ENCODE assay signal across 19 mouse cellular contexts in the genomic region with DNA sequence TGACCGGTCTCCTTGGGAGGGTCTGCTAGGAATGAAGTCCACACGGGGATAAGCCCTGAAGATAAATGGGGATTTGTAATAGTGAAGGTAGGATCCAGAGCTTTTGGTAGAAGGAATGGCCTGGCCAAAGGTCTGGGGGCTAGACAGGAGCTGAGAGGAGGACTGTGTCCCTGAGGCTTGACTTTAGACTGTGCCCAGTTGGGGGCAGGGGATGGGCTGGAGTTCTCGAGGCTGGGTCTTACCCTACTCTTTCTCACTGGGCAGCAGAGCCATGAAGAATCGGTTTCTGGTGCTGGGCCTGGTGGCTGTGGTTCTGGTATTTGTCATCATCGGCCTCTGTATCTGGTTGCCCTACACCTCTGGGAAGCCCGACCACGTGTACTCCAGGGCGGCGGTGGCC. TPM values are rescaled to one million over a fixed set of nuclear protein-coding genes. Genes with fewer than 3 reads are reported as not detected.
"Had no signal": no experiment of that assay in that cellular context is flagged by ENCODE, and none has a peak within 500 bp of the region (broad histone marks: within the 10 kb centered on the region; RNA-seq: fewer than 3 reads in every experiment).

No protein-coding gene starts in this region.

- H3K27ac ChIP-seq: layer of hippocampus, adult 2 months; left cerebral cortex, adult 2 months; liver, embryonic 13.5 days; stomach, postnatal 0 days had no signal

- ATAC-seq: intestine, postnatal 0 days had no signal

- H3K4me3 ChIP-seq: layer of hippocampus, adult 2 months; left cerebral cortex, adult 2 months; liver, embryonic 13.5 days had no signal

- H3K9me3 ChIP-seq: liver, embryonic 13.5 days had no signal

- DNase-seq: layer of hippocampus, postnatal 36 days; liver, embryonic 13.5 days; lung, adult 2 months; lung, postnatal 14 days; lung, postnatal 4 days; midbrain, embryonic 14.5 days; right cerebral cortex, postnatal 14 days; right cerebral cortex, postnatal 4 days; thymus, adult 2 months; thymus, postnatal 14 days; thymus, postnatal 4 days had no signal

- H3K9ac ChIP-seq: liver, embryonic 13.5 days had no signal

- H3K27me3 ChIP-seq: liver, embryonic 13.5 days had no signal

- H3K36me3 ChIP-seq: liver, embryonic 13.5 days had no signal

- H3K4me2 ChIP-seq: liver, embryonic 13.5 days; midbrain, embryonic 11.5 days had no signal

RNA-seq across cellular contexts. Expression of gene Ggt1, which starts 12.6 kb away (rescaled TPM):
- total RNA-seq: megakaryocyte progenitor cell, adult 5-6 weeks had no signal

RNA-seq across cellular contexts. Expression of gene Lrrc75b, which starts 13.8 kb away (rescaled TPM):
- total RNA-seq: megakaryocyte progenitor cell, adult 5-6 weeks; megakaryocyte-erythroid progenitor cell, adult 5-6 weeks had no signal
- polyA plus RNA-seq: liver, adult 2 months had no signal
